Mouse (Mus musculus) spleen, adult 2 months (tissue): ENCODE results near the gene Got1.

ENCODE experiments used
- CTCF ChIP-seq: fragments of 200-500 bp; IDR thresholded peaks from 2 replicates; pipeline ENCODE4 v1.5.1; 2011; ENCODE audit warnings: mild to moderate bottlenecking, inconsistent platforms; ENCODE audit not compliant: insufficient read depth, insufficient read length, insufficient replicate concordance; ENCODE audit errors: extremely low read depth
- POLR2A ChIP-seq: fragments of 200-500 bp; IDR thresholded peaks from 2 replicates; pipeline ENCODE4 v1.6.1; 2011; ENCODE audit warnings: low read depth, low read length, inconsistent platforms

DNA sequence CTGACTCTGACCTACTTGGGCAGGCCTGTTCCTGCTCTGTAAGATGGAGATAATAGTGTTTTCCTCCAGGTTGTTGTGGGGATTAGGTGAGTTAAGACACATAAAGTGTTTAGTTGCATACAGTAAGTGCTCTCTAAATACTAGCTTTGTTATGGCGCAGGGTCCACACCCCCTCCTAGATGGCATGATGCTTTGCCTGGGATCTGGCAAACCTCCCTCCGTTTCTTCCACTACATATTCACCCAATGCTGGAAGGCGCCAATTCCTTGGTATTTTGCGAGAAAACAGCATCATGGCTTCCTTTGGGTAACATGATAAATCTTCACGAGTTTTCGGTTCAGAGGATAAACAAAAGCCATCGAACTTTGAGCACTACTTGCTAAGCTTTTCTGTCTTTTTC, 1.2 kb upstream of the Got1 start:
- TF ChIP-seq CTCF (no peak), POLR2A (no peak)
